Mouse (Mus musculus) cortical plate, adult 2 months (tissue): ENCODE data around the gene C1qtnf2.

Experiments
- CTCF ChIP-seq: fragments of 200-500 bp; IDR thresholded peaks from 2 replicates; pipeline ENCODE4 v1.5.1; 2011; ENCODE audit warnings: mild to moderate bottlenecking, control low read depth, low read length; ENCODE audit not compliant: insufficient read depth; ENCODE audit errors: extremely low read depth
- POLR2A ChIP-seq: fragments of 200-500 bp; IDR thresholded peaks from 2 replicates; pipeline ENCODE4 v1.6.1; 2011; ENCODE audit warnings: mild to moderate bottlenecking, low read length, control low read depth; ENCODE audit not compliant: insufficient read depth; ENCODE audit errors: extremely low read depth

- TF ChIP-seq CTCF (no peak), POLR2A (no peak)
These were observed 346 bp upstream of the C1qtnf2 start for GRCm38 (mm10) chr11:43473635-43474224.
